Mouse (Mus musculus): ENCODE measurements at regions not wholly inside any gene's neighbourhood (a gene's known extent, or its start where the extent isn't known, plus 50 kb on each side); places are given as distances from the start of the nearest gene placed in this dataset.

DNA sequence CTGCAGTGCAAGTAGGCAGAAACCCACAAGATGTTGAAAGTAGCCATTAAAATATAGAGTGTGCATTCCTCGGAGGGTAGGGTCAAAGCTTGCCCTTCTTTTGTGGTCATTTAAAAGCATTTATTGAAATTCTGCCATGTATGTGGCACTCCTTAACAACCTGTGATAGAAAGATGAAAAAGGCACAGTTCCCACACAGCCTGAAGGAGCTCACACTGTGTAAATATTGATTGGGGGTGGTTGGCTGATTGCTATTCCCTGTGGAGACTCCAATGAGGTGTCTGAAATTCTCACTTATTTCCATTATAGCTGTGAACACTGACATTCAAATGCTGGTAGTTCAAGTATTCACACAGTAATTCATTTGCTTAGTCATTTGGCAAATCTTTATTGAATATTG lies 157.0 kb upstream of the Chl1 start:
- 61% methylated on average over 1 of the region's 1 CpGs for WGBS
- Histone ChIP-seq H3K4me1 (replicated peaks; ENCODE audit: control insufficient read depth, insufficient read depth, low read length) (no peaks in the 10 kb centered on the region), H3K4me2 (ENCODE audit: low read depth, low read length) (no peak overlapping the region), H3K27me3 (ENCODE audit: control insufficient read depth, insufficient read depth, low read depth, low read length) (no peaks in the 10 kb centered on the region), H3K36me3 (ENCODE audit: control insufficient read depth, insufficient read depth, low read length) (no peaks in the 10 kb centered on the region), H3K27ac (ENCODE audit: low read length) (no peak overlapping the region), H3K4me3 (ENCODE audit: low read length) (no peak overlapping the region), H3K9me3 (ENCODE audit: control insufficient read depth, low read length) (no peaks in the 10 kb centered on the region), H3K9ac (ENCODE audit: low read length) (no peak overlapping the region)
- no peak for ATAC-seq (ENCODE audit: low read depth)

DNA sequence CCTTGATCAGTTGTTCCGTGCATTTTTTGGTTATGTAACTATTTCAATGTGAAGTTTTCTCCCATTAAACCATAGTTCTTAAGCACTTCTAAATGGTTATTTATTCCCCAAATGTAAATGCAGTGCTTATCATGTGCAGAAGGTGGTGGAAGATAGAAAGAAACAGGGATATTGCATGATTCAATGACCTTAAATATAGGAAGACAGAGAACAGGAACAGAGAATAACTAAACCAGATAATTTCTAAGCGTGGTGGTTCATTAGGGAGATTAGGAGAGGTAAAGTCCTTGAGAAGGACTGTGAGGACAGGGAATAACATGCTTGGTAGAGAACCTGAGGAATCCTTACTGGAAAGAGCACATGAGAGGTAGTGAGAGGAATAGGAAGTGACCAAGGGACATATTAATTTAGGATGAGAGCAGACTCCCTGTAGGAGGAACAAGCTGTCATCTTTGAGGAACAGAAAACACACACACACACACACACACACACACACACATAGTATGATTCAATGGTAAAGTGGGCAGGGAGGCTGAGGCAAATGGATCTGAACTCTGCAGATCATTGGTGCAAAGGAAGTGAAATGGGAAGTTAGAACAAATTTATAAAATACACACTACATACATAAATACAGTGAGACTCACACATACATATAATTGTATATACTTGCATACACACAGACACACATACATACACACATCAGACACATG lies 143.4 kb upstream of the Chl1 start:
- 79% methylated on average over 2 of the region's 2 CpGs for WGBS

DNA sequence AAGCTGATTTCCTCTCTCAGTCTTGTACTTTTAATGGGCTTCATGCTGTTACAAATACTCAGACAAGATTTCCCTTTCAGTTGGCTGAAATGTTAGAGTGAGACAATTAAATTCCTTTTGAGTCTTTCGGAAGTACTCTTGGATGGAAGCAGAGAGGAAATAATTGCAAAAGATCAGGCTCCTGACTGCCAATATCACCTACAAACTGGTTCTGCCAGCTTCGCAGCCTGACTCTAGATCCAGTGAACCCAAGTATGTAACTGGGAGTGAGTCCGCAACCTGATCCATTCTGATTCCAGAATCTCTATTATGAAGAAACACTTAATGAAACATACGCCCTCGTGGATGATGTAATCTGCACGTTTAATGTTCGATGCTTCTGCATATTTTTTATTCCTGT lies 135.4 kb upstream of the Chl1 start:
- no peaks in the 10 kb centered on the region for H3K4me1 ChIP-seq (replicated peaks; ENCODE audit: control insufficient read depth, insufficient read depth, low read length)
- no peak overlapping the region for H3K27ac ChIP-seq (ENCODE audit: low read length)
- no peaks in the 10 kb centered on the region for H3K36me3 ChIP-seq (ENCODE audit: control insufficient read depth, insufficient read depth, low read length)
- H3K9me3 ChIP-seq (ENCODE audit: control insufficient read depth, low read length), result no peaks in the 10 kb centered on the region
- H3K4me2 ChIP-seq (ENCODE audit: low read depth, low read length), result no peak overlapping the region
- H3K4me3 ChIP-seq (ENCODE audit: low read length), result no peak overlapping the region
- no peaks in the 10 kb centered on the region for H3K27me3 ChIP-seq (ENCODE audit: control insufficient read depth, insufficient read depth, low read depth, low read length)
- 66% methylated on average over 7 of the region's 7 CpGs for WGBS
- no peak overlapping the region for H3K9ac ChIP-seq (ENCODE audit: low read length)
- ATAC-seq (ENCODE audit: low read depth), result no peak

More for the DNA sequence above, 143.4 kb upstream of the Chl1 start:
- Histone ChIP-seq H3K4me3 (ENCODE audit: low read length) (no peak overlapping the region), H3K9ac (ENCODE audit: low read length) (no peak overlapping the region), H3K27me3 (ENCODE audit: control insufficient read depth, insufficient read depth, low read depth, low read length) (no peaks in the 10 kb centered on the region), H3K36me3 (ENCODE audit: control insufficient read depth, insufficient read depth, low read length) (no peaks in the 10 kb centered on the region), H3K4me2 (ENCODE audit: low read depth, low read length) (no peak overlapping the region), H3K27ac (ENCODE audit: low read length) (no peak overlapping the region), H3K9me3 (ENCODE audit: control insufficient read depth, low read length) (no peaks in the 10 kb centered on the region), H3K4me1 (replicated peaks; ENCODE audit: control insufficient read depth, insufficient read depth, low read length) (no peaks in the 10 kb centered on the region)
- no peak for ATAC-seq (ENCODE audit: low read depth)

DNA sequence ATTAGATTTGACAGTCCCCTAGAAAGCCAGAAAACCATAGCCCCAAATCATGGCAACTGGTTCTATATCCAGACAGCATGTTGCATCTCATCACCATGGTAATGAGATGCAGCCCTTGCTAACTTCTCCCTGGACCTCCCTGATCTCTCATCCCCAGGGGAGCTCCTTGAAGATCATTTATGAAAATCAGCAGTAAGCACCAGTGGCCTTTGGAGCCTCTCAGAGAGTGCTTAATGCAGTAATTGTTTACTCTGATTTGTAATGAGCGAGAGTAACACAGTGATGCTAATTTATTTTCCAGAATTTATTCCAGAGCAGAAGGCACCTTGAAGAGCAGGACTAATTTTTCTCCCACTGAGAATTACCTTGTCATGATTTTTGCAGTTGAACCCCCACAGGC lies 133.1 kb upstream of the Chl1 start:
- H3K9me3 ChIP-seq (ENCODE audit: control insufficient read depth, low read length), result no peaks in the 10 kb centered on the region
- H3K9ac ChIP-seq (ENCODE audit: low read length), result no peak overlapping the region
- H3K4me1 ChIP-seq (replicated peaks; ENCODE audit: control insufficient read depth, insufficient read depth, low read length), result no peaks in the 10 kb centered on the region
- no peak for ATAC-seq (ENCODE audit: low read depth)
- no peaks in the 10 kb centered on the region for H3K36me3 ChIP-seq (ENCODE audit: control insufficient read depth, insufficient read depth, low read length)
- no peak overlapping the region for H3K27ac ChIP-seq (ENCODE audit: low read length)
- H3K4me2 ChIP-seq (ENCODE audit: low read depth, low read length), result no peak overlapping the region
- no peaks in the 10 kb centered on the region for H3K27me3 ChIP-seq (ENCODE audit: control insufficient read depth, insufficient read depth, low read depth, low read length)
- WGBS, result 71% methylated on average over 1 of the region's 1 CpGs
- no peak overlapping the region for H3K4me3 ChIP-seq (ENCODE audit: low read length)

DNA sequence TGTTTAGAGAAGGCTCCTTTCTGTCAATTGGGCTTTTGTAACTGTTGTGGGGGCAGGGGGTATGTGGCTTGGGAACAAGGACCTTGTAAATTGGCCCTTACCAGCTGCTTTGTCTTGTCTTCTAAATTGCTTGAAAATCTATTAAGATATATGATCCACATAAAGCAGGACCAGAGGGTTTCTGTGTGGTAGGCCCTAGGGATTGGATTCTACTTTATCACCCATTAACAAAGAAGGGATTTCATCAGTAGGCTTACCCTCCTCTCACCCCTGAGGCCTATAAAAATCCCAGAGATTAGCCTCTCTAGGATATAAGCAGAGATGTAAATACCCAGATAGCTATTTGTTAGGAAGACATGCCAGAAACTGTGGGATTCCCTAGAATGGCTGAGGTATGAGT lies 132.3 kb upstream of the Chl1 start:
- Histone ChIP-seq H3K36me3 (ENCODE audit: control insufficient read depth, insufficient read depth, low read length) (no peaks in the 10 kb centered on the region), H3K27ac (ENCODE audit: low read length) (no peak overlapping the region), H3K4me3 (ENCODE audit: low read length) (no peak overlapping the region), H3K9ac (ENCODE audit: low read length) (no peak overlapping the region), H3K4me1 (replicated peaks; ENCODE audit: control insufficient read depth, insufficient read depth, low read length) (no peaks in the 10 kb centered on the region), H3K27me3 (ENCODE audit: control insufficient read depth, insufficient read depth, low read depth, low read length) (no peaks in the 10 kb centered on the region), H3K9me3 (ENCODE audit: control insufficient read depth, low read length) (no peaks in the 10 kb centered on the region), H3K4me2 (ENCODE audit: low read depth, low read length) (no peak overlapping the region)
- ATAC-seq (ENCODE audit: low read depth), result no peak

DNA sequence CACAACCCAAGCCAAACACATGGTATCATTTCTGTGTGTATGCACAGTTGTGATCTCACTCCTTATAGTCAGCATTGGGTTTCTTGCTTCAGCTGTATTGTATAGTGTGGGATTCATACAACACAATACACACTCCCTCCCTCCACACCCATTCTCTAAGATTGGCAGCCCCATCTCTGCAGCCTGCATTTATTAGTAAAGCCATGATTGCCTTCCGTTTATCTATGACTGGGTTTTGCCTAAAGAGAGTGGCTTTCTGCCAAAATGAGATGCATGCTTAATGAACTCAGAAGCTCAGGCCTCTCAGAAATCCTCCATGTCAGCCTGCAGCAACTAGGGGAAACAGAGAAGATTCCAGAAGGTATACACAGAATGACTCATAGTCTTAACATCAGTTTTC lies 129.4 kb upstream of the Chl1 start:
- H3K9ac ChIP-seq (ENCODE audit: low read length), result no peak overlapping the region
- no peaks in the 10 kb centered on the region for H3K36me3 ChIP-seq (ENCODE audit: control insufficient read depth, insufficient read depth, low read length)
- H3K27ac ChIP-seq (ENCODE audit: low read length), result no peak overlapping the region
- H3K4me2 ChIP-seq (ENCODE audit: low read depth, low read length), result no peak overlapping the region
- 45% methylated on average over 1 of the region's 1 CpGs for WGBS
- H3K27me3 ChIP-seq (ENCODE audit: control insufficient read depth, insufficient read depth, low read depth, low read length), result no peaks in the 10 kb centered on the region
- H3K9me3 ChIP-seq (ENCODE audit: control insufficient read depth, low read length), result no peaks in the 10 kb centered on the region
- no peak for ATAC-seq (ENCODE audit: low read depth)
- H3K4me3 ChIP-seq (ENCODE audit: low read length), result no peak overlapping the region
- no peaks in the 10 kb centered on the region for H3K4me1 ChIP-seq (replicated peaks; ENCODE audit: control insufficient read depth, insufficient read depth, low read length)

DNA sequence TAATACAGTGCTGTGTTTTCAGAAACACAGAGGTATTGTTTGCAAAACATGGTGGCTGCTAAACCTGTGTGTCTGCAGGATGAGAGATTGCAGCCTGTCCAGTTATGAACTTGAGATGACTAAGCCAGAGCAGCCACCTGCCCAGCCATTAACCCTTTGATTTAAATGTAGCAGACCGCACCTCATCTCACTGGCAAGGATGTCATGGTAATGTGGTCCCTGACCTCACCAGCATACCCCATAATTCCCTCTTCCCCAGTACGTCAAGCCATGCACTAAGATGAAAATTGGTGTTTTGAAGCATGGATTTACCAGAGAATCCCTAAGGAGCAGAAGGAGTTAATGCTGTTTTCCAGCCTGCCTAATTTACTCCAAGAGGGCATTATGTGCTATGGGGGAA lies 128.5 kb upstream of the Chl1 start:
- Histone ChIP-seq H3K4me1 (replicated peaks; ENCODE audit: control insufficient read depth, insufficient read depth, low read length) (no peaks in the 10 kb centered on the region), H3K9me3 (ENCODE audit: control insufficient read depth, low read length) (no peaks in the 10 kb centered on the region), H3K36me3 (ENCODE audit: control insufficient read depth, insufficient read depth, low read length) (no peaks in the 10 kb centered on the region), H3K9ac (ENCODE audit: low read length) (no peak overlapping the region), H3K27me3 (ENCODE audit: control insufficient read depth, insufficient read depth, low read depth, low read length) (no peaks in the 10 kb centered on the region), H3K27ac (ENCODE audit: low read length) (no peak overlapping the region), H3K4me2 (ENCODE audit: low read depth, low read length) (no peak overlapping the region), H3K4me3 (ENCODE audit: low read length) (no peak overlapping the region)
- no peak for ATAC-seq (ENCODE audit: low read depth)
- 83% methylated on average over 2 of the region's 2 CpGs for WGBS

DNA sequence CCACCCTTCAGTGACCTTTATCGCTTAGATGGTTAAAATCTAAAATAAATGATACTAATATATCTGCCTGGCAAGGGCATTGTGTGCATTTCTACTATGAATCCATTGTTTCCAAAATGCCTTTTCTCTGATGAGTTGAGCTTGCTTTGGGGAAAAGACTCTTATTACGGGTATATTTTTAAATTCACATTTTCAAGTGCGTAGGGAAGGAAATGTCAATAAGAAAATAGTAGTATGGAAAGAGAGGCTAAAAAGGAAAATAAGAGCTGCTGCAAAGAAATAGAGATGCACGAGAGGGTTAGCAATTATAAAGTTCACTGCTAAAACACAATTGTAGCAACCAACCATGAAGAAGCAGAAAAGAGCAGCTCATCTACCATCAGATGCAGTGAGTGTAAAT lies 123.8 kb upstream of the Chl1 start:
- H3K4me3 ChIP-seq (ENCODE audit: low read length), result no peak overlapping the region
- 75% methylated on average over 4 of the region's 4 CpGs for WGBS

DNA sequence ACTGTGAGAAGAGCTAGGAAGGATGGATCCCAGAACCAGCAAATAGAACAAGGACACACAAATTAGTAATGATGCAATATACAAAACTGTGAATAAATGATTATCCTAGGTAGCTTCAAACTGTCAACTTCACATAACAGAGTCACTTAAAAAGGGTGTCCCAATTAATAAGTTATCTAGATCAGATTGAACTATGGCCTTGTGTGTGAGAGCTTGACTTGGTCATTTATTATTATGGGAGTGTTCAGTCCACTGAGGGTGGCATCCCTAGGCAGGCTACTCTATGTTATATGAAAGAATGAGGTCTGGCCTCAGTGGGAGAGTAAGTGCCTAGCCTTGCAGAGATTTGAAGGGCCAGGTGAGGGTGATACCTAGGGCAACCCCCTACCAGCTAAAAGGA lies 104.4 kb upstream of the Chl1 start:
- Histone ChIP-seq H3K27ac (ENCODE audit: low read length) (no peak overlapping the region), H3K9ac (ENCODE audit: low read length) (no peak overlapping the region), H3K4me3 (ENCODE audit: low read length) (no peak overlapping the region), H3K9me3 (ENCODE audit: control insufficient read depth, low read length) (no peaks in the 10 kb centered on the region), H3K4me1 (replicated peaks; ENCODE audit: control insufficient read depth, insufficient read depth, low read length) (no peaks in the 10 kb centered on the region), H3K4me2 (ENCODE audit: low read depth, low read length) (no peak overlapping the region), H3K36me3 (ENCODE audit: control insufficient read depth, insufficient read depth, low read length) (no peaks in the 10 kb centered on the region), H3K27me3 (ENCODE audit: control insufficient read depth, insufficient read depth, low read depth, low read length) (no peaks in the 10 kb centered on the region)
- no peak for ATAC-seq (ENCODE audit: low read depth)

More for the DNA sequence above, 123.8 kb upstream of the Chl1 start:
- H3K36me3 ChIP-seq (ENCODE audit: control insufficient read depth, insufficient read depth, low read length), result no peaks in the 10 kb centered on the region
- ATAC-seq (ENCODE audit: low read depth), result no peak
- H3K9ac ChIP-seq (ENCODE audit: low read length), result no peak overlapping the region
- H3K27ac ChIP-seq (ENCODE audit: low read length), result no peak overlapping the region
- H3K9me3 ChIP-seq (ENCODE audit: control insufficient read depth, low read length), result no peaks in the 10 kb centered on the region
- no peak overlapping the region for H3K4me2 ChIP-seq (ENCODE audit: low read depth, low read length)
- no peaks in the 10 kb centered on the region for H3K4me1 ChIP-seq (replicated peaks; ENCODE audit: control insufficient read depth, insufficient read depth, low read length)
- H3K27me3 ChIP-seq (ENCODE audit: control insufficient read depth, insufficient read depth, low read depth, low read length), result no peaks in the 10 kb centered on the region

DNA sequence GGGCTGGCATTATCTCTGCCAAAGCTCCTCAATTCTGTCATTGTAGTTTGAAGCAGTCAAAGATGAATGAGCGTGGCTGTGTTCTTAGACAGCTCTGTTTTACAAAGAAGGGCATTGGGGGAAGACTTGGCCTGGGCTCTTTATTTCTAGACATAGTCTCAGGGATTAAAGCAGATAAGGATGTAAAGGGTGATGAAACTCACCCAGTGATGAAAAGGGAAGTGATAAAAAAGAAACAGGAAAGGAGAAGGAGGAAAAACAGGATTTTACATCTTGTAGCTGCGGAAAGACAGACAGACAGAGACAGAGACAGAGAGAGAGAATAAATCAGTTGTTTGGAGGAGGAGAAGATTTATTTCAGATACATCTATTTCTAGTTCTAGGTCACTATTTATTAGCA lies 95.5 kb upstream of the Chl1 start:
- Histone ChIP-seq H3K4me1 (replicated peaks; ENCODE audit: control insufficient read depth, insufficient read depth, low read length) (no peaks in the 10 kb centered on the region), H3K4me3 (ENCODE audit: low read length) (no peak overlapping the region), H3K9ac (ENCODE audit: low read length) (no peak overlapping the region), H3K36me3 (ENCODE audit: control insufficient read depth, insufficient read depth, low read length) (no peaks in the 10 kb centered on the region), H3K27me3 (ENCODE audit: control insufficient read depth, insufficient read depth, low read depth, low read length) (no peaks in the 10 kb centered on the region), H3K27ac (ENCODE audit: low read length) (no peak overlapping the region), H3K4me2 (ENCODE audit: low read depth, low read length) (no peak overlapping the region), H3K9me3 (ENCODE audit: control insufficient read depth, low read length) (no peaks in the 10 kb centered on the region)
- WGBS, result 73% methylated on average over 2 of the region's 2 CpGs
- ATAC-seq (ENCODE audit: low read depth), result no peak
